Mouse (Mus musculus): ENCODE data around the gene Fbxl4. TPM values are rescaled to one million over a fixed set of nuclear protein-coding genes. Genes with fewer than 3 reads are reported as not detected.

Gene Fbxl4
- total RNA-seq, 2 experiments from 2014 or later: 15.9 to 17.3 TPM

DNA sequence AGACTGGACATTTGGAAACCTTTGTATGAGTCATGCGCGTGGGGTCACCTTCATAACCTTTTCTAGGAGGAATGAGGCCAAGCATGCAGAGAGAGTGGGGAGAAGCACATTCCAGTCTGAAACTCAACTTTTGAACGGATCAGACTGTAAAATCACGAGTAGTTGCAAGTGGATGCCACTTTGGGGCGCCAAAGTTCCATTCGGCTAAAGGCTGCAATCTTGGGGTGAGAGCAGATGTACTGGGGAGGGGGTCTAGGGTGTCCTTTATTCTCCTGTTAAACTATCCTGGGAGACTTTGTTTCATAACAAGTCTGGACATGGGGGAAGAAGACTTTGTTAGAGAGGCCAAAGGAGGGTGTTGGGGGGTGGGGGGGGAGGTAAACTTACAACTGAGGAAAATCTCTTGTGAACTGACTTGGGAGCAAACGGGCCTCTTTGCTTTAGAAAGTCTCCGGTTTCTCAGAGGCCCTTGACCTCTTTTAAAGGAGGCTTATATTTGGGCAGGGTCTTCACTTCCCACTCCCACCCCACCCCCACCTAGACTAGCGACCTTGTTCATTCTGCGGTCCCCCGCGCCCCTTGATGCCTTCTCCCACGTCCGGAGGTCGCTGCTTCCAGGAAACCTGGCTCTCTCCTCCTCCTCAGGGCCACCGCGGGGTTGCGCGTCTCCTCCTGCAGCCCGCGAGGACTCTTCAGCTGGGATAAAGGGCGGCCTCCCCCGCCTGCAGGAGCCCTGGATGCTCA lies 119.8 kb downstream of the Fbxl4 start:
- DNase-seq (ENCODE audit: low spot score in 2 of 2): peak in 1 of 2 experiments; percentile 60

GRCm38 (mm10) chr4:22477711-22478230 lies 120.4 kb downstream of the Fbxl4 start:
- DNase-seq (ENCODE audit: low spot score in 2 of 2): no peak

DNA sequence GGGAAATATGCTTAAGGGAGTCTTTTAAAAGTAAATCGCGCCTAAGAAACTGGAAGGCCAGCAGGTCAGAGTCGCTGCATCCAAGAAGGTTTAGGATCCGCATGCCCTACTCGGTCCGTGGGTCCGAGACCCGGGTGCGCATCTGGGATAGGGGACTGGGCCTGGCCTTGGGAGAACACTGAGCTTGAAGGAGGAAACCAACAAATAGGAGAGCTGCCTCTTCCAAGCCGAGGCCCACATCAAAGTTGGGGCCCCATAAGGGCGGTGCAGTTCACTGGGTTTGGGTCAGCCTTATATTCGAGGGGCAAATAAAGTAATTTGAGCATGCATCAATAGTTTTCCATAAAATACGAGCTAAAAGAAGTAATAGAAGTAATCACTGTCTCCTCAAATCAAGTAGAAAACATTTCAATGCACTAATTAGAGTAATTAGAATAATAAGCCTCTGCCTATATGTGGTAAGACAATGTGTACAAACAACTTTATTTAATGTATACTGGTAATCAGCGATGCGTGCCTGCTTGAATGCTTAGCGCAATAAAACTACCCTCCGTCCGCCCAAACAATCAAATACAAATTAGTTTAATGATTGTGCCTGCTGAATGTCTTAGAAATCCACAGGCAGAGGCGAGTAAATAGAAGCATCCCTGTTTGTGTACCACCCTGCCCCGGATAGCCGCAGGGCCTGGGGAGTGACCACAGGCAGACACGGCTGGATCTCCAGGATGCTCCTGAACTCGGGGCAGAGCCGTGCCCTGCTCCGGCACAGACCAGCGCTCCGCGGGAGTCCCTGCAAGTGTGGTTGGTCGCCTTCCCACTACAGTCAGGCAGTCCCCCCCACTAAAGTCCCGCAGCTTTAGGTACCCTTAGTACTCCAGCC lies 121.4 kb downstream of the Fbxl4 start:
- no peak for DNase-seq (ENCODE audit: low spot score in 2 of 2)

GRCm38 (mm10) chr4:22479368-22480090 lies 122.2 kb downstream of the Fbxl4 start:
- no peak for DNase-seq (ENCODE audit: low spot score in 2 of 2)

DNA sequence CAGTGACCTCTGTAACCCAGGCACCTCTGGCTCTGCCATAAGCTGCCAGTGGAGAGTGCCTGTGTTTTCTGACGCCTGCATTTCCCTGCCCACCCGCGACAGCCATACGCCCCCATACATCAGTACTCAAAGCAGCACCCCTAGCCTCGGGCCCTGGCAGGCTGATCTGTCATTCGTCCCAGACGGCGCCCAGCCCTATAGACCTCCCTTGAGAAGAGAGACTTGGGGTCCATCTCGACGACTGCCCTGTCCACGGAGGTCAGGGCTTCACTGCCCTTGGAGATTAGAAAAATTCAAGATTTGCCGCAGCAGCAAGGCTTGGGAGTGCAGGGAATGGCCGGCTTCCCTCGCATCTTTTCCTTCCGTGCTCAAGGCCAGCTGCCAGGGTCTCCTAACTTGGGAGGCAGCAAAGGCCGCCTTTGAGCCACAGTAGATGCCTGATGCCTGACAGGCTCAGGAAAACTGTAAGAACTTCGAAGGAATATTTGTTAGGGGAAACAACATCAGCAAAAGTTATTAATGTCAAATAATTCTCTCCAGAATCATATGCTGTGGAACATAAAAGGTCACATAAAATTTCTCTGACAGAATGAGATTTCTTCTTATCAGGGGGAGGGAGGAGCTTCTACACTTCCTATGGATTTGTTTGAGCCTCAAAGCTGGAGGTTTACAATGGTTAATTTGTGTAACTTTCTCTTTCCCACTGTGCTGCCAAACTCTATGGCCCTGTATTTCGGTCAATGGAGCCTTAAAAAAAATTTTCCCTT lies 122.9 kb downstream of the Fbxl4 start:
- DNase-seq (ENCODE audit: low spot score in 2 of 2): no peak

DNA sequence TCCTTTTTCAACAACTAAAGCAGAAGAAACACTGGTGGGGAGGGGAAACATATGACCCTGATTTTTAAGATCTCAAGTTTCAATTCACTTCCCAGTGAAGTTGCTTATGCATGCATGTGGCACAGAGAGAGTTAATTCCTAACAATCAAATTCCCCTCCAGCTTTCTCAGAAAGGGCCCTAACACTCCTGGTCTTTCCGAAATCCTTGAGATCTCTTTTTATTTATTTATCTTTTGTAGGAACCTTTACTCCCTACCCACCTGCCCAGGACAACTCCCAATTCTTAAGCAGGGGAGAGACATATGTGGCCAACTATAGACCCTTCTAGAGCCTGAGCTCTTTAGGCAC lies 123.5 kb downstream of the Fbxl4 start:
- DNase-seq (ENCODE audit: low spot score in 2 of 2): no peak

DNA sequence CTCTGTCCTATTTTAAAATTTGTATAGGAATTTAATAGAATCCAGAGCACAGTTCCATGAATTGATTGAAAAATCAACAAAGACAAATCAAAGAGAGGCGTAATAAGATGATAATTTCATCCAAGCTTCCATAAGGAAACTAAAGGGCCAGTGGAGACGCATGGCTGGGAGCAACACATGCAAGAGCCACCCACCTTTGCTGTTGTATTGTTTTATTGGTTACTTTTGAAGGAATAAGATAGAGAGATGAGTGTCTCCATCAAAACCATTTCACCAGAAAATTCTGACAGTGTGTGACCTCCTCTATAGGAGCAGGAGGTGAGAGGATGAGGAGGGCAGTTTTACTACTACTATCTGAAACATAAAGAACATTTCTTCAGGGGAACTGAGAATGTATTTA lies 124.8 kb downstream of the Fbxl4 start:
- no peak for DNase-seq (ENCODE audit: low spot score in 2 of 2)

- no peak for DNase-seq (ENCODE audit: low spot score in 2 of 2)
Observed at GRCm38 (mm10) chr4:22482756-22483280, 125.5 kb downstream of the Fbxl4 start.

GRCm38 (mm10) chr4:22483548-22483947 lies 126.2 kb downstream of the Fbxl4 start:
- no peak for DNase-seq (ENCODE audit: low spot score in 2 of 2)

Other genes starting within 250 kb of the Fbxl4 start
- 10 to 100 TPM in 1 of 2 experiments, 1 to 10 TPM in 1; 9.7 to 10.6 TPM for gene Pou3f2, start 130.8 kb downstream of the Fbxl4 start, total RNA-seq (2021)

Data from layer of hippocampus, adult 18-20 months (tissue).